Mouse (Mus musculus): ENCODE data around the gene Clybl. TPM values are rescaled to one million over a fixed set of nuclear protein-coding genes. Genes with fewer than 3 reads are reported as not detected.

Clybl gene
- total RNA-seq, 2 experiments from 2014 or later = 17.9 to 23.4 TPM

- intact Hi-C loops (cut with DNase I) = no loop called here
- DNase-seq (ENCODE audit: low spot score in 2 of 2) = no peak
Measured at GRCm38 (mm10) chr14:122434039-122434438, 252.5 kb downstream of the Clybl start.

GRCm38 (mm10) chr14:122436850-122437249 lies 255.3 kb downstream of the Clybl start:
- no peak for DNase-seq (ENCODE audit: low spot score in 2 of 2)
- intact Hi-C loops (cut with DNase I) = no loop called here

- intact Hi-C loops (cut with DNase I) = loop anchor here (5.0 kb wide), 2 partner anchors 43 to 223 kb away; no protein-coding TSS in a partner anchor
- DNase-seq (ENCODE audit: low spot score in 2 of 2) = no peak
Measured at GRCm38 (mm10) chr14:122449601-122450495, 268.3 kb downstream of the Clybl start.

GRCm38 (mm10) chr14:122450496-122451382 lies 269.2 kb downstream of the Clybl start, which contains the start of gene Gm5089:
TSS of gene Gm5089 (minus strand) at chr14:122451115.
- peak; percentile 36 to 47 for DNase-seq (ENCODE audit: low spot score in 2 of 2)
- intact Hi-C loops (cut with DNase I) = loop anchor here (5.0 kb wide), 2 partner anchors 43 to 223 kb away; no protein-coding TSS in a partner anchor

GRCm38 (mm10) chr14:122451551-122452145 lies 270.1 kb downstream of the Clybl start:
- DNase-seq (ENCODE audit: low spot score in 2 of 2) = no peak
- intact Hi-C loops (cut with DNase I) = loop anchor here (5.0 kb wide), 2 partner anchors 44 to 224 kb away; no protein-coding TSS in a partner anchor

Other genes starting within 250 kb of the Clybl start
- under 1 TPM; 0.66 to 0.91 TPM for gene Gpr183, start 216.5 kb upstream of the Clybl start, total RNA-seq (2021)
- gene Timm8a2, start 147.0 kb upstream of the Clybl start, total RNA-seq (2021) = under 1 TPM in 1 of 2 experiments, not detected in 1; 0.38 TPM
- gene Tm9sf2, start 74.7 kb upstream of the Clybl start, total RNA-seq (2021) = 100 to 1,000 TPM; 102 TPM

Measured in left cerebral cortex, postnatal 14 days (tissue).